Mouse (Mus musculus): Measurements from ENCODE around the gene Ramp1.

Gene Ramp1

DNA sequence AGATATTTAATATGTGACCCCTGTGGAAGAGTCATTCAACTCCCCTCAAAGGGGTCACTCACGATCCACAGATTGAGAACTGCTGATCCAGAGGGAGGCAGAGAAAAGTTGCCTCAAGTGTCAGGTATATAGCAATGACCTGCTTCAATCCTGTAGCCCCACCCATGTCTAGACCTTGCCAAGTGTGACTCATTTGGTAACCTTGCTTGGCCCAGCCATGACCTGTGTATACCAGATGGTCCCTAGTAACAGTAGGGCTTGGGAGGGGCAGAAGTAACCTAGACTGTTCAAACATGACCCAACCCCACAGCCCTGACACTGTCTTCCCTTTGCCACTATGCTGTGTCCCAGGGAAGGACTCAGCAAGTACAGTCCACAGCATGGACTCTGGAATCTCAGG lies 61.1 kb downstream of the Ramp1 start:
- DNase-seq = no peak

DNA sequence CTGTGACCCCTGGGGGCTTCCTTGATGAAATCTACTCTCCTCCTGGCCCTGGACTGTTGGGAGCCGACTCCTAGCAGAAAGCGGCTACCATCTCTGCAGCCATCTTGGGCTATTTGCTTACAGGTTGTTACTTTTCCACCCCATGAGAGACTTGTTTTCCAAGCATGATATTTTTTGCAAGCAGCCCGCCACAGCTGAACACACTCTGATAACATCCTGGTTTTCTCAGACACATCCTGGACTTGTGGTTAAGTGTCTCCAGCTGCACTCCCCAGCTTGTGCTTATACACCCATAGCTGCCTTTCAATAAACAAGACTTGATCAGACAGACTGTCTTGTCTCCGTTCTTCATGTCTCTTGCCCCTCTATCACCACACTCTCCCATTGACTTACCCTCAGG lies 61.6 kb downstream of the Ramp1 start:
- peak; percentile 30 for DNase-seq

DNA sequence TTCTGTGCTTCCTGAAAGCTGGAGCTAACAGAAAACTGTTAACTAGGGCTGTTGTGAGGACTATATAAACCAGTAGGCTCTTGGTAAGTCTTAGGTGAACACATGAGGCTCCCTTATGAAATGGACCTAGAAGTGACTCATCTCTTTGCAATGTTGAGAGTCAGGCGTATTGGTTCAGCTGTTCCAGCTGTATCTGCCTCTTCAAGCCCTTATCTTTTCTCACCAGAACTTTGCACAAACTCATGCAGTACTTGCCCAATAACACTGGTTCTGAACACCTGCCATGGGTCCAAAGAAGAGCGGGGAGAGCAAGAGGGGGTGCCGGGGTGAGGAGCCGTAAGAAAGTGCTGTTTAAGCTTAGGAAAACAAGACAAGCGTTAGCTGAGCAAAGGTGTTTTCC lies 68.6 kb downstream of the Ramp1 start:
- no peak for DNase-seq

DNA sequence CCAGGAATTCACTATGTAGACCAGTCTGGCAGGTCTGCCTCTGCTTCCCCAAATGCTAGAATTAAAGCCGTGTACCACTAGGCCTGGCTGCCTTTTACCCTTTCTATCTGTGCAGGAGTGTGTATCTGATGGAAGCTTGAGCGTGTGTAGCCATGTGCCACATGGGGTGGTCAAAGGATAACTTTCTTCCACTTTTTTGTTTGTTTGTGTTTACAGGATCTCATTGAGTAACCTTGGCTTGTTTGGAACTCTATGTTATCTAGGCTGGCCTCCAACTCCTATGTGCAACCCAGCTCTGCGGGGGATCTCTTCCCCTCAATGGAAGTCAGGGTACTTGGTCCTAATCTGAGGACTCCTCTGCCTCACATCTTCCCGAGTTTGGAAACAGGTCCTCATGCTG lies 69.3 kb downstream of the Ramp1 start:
- no peak for DNase-seq

DNA sequence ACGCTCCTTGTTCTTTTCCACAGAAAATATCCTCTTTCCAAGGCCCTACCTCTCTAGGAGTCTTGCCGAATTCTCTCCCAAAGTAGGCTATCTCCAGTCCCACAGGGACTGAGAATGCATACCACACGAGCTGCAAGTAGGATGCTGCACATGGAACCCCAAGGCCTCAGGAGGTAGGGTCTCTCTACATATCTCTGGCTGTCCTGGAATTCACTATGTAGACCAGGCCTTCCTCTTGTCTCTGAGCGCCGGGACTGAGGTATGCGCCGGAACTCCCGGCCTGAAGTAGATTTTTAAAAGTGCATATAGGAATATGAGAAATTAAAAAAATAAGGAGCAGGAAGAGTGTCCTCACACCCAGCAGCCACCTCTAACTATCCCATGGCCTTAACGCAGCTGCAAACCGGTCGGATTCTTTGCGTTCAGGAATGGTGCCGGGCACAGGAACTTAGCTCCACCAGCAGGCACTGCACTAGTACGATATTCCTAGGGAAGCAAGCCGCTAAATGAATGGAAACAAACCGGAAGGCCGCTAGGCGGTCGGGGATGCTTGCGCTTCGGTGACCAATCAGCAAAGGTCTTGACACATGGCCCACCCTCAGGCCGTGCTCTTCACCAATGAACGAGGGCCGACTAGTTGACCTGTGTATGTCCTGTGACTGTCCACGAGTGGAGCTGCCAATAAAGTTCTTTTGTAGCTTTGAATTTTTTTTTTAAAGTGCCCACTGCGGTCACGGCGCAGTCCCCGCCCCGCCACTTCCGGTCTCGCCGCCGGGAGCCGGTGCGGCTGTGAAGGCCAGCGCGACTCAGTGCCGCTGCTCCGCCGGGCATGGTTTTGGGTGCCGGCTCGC lies 70.2 kb downstream of the Ramp1 start, which contains the start of gene Ube2f:
Ube2f (plus strand) TSS at position 741 of the 851 bp plus-strand sequence.
- DNase-seq = peak; percentile 87

DNA sequence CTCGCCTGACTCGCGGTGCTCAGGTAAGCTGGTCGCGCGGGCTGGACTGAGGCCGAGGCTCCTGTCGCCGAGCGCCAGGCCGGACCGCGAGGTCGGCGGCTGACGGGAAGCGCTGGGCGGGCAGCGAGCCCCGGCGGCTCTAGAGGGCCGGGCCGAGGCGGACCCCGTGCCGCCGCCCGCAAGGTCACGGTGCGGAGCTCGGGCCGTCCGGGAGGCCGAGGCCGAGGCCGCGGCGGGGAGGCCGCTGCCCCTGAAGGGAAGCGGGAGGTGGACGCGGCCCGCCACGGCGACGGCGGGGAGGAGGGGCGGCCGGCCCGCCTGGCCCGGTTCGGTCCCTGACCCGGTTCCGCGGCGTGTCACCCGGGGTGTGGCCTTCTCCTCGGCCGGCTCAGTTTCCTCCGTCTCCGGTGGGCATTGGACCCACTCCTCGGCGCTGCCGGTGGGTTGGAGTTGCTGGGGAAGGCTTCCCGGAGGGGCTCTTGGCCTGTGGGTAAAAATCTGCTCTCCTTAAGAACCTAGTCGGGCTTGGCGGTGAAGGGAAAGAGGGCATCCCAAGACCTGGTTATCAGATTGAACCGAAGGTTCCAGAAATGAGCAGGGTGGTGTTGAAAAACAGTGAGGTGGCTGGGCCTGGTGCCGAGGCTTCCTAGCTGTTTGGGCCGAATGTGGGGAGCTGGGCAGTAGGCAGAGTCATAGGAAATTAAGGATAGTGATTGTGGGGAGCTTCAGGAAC lies 71.0 kb downstream of the Ramp1 start:
- peak; percentile 45 for DNase-seq

DNA sequence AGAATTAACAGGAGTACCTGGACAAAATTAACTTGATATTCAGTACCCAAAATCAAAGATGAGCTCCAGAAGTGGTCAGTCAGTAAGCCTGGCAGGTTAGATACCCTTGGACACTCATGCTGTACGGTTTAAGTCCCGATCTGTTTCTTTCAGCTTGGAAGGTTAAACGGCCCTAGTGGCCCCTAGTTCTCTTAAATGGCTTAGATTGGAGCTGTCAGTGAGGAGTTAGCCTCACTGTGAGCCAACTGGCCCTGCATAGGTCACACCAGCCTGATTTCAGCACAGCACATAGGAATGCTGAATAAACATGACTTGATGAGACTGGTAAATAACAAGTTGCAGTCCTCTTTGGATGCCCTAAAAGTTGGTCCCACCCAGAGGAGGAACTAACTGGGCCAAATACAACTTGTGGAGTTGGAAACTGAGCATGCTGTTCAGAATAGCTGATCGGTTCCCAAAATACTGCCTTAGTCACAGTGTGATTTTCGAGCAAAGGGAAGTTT lies 71.6 kb downstream of the Ramp1 start:
- no peak for DNase-seq

DNA sequence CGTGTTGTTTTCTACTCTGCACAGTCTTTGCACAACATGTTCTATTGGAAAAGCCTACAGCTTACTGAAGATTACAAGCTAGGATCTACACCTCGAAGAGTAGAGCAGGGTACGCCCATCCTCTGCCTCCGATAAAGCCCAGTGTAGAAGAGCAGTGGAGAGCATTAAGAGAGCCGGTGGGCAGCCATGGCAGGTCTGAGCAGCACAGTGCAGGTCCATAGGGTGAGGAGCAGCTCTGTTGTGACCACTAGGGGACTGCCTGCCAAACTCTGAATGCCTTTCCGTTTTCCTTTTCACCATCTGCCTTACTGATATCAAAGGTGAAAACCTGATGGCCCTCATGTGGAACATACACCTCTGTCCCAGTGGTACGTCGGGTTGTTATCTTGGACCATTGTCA lies 72.3 kb downstream of the Ramp1 start:
- DNase-seq = no peak

DNA sequence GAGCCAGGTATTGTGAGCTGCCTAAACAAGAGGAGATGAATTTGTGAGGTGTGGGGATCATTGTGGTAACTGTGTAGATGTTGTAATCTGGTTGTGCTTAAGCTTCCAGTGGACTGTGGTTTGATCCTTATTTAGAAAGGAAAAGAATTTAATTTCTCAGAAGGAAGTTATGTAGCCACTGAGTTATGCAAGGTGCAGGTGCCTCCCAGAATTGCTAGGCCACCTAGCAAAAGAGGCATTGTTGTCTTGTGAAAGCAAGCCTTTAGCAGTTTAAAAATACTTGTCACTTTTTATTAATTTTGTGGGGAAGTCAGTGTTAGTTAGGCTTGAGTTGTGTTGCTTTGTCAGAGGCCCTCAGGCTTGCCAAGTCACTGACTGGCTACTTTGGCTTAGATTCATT lies 78.3 kb downstream of the Ramp1 start:
- no peak for DNase-seq

DNA sequence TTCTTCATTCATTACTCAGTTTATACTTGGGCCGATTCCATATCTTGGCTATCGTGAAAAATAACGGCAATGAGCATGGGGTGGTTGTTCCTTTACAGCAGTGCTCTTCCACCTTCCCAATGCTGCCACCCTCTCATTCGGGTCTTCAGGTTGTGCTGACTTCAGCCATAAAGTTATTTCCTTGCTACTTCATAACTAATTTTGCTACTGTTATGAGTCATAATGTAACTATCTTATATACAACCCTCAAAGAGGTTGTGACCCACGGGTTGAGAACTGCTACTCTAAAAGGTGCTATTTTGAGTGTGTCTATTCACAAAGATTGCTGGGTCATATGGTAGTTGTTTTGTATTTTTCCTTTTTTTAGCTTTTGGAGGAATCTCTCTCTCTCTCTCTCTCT lies 80.2 kb downstream of the Ramp1 start:
- no peak for DNase-seq

DNA sequence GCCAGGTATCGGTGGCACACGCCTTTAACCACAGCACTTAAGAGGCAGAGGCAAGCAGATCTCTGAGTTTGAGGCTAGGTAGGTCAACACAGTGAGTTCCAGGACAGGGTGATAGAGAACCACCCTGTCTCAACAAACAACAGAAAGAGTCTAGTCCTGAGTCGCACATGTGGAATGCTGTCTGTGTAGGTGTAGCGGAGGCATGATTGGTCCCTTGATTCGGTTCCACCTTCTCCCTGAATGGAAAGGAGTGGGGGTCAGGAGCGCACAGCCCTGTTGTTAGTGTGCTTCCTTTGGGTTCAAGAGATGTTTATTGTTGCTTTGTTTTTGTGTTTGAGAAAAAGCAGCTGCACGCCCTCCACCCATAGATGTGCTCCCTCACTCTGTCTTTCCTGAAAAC lies 82.9 kb downstream of the Ramp1 start:
- DNase-seq = no peak

DNA sequence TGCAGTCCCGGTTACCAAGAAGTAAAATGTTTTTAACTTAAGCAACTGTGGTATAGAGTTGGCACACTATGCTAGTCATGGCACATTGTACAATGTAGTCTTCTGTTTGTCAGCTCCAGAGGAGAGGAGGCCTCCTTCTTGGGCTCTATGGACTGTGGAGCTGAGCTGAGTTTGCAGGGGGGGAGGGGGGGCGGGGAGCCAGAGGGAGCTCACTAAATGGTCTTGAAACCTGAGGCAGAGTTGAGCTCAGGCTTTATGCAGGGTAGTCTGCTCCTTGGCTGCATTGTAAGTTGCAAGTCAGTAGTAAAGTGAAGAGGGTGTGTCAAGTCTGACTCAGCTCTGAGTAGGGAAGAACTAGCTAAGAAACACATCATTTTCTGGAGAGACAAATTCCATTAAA lies 92.6 kb downstream of the Ramp1 start:
- no peak for DNase-seq
